Mouse (Mus musculus): Measurements from ENCODE around the gene Wdr95. TPM values are rescaled to one million over a fixed set of nuclear protein-coding genes. Genes with fewer than 3 reads are reported as not detected.

The Wdr95 gene
- 0.19 and 0.46 TPM in 2 replicates for polyA plus RNA-seq (2015; fragmentation: Nextera tagmentation; extraction: Ambion mirVana)

- ATAC-seq (ENCODE audit: insufficient number of reproducible peaks, low FRiP score, low TSS enrichment, low read depth), result no peak
- H3K4me1 ChIP-seq, result peaks cover 30% of the 10 kb centered on the region
- peak within 1 kb of the TSS; percentile 2; the same call in 1 of the 2 replicates for H3K4me3 ChIP-seq
- H3K36me3 ChIP-seq, result no peaks in the 10 kb centered on the region
- no peak within 1 kb of the TSS for H3K9ac ChIP-seq
- 21% methylated on average over 29 of the region's 29 CpGs for WGBS
- no peaks in the 10 kb centered on the region for H3K27me3 ChIP-seq
- H3K27ac ChIP-seq, result no peak within 1 kb of the TSS; the same call in 1 of the 2 replicates
- H3K9me3 ChIP-seq, result no peaks in the 10 kb centered on the region
- peak within 1 kb of the TSS; percentile 24 for H3K4me2 ChIP-seq
These were observed at the start of gene Wdr95 for GRCm38 (mm10) chr5:149527999-149528729. Wdr95 (plus strand) TSS chr5:149528679.

- H3K27ac ChIP-seq, result no peak overlapping the region
- ATAC-seq (ENCODE audit: insufficient number of reproducible peaks, low FRiP score, low TSS enrichment, low read depth), result no peak
- no peak overlapping the region for H3K9ac ChIP-seq
- no peaks in the 10 kb centered on the region for H3K9me3 ChIP-seq
- H3K27me3 ChIP-seq, result no peaks in the 10 kb centered on the region
- WGBS, result 78% methylated on average over 7 of the region's 7 CpGs
- H3K4me1 ChIP-seq, result no peaks in the 10 kb centered on the region
- no peak overlapping the region for H3K4me2 ChIP-seq
- no peaks in the 10 kb centered on the region for H3K36me3 ChIP-seq
- H3K4me3 ChIP-seq, result no peak overlapping the region
These were observed 46.6 kb upstream of the Wdr95 start for GRCm38 (mm10) chr5:149481920-149482319.

GRCm38 (mm10) chr5:149483321-149484052 lies 45.0 kb upstream of the Wdr95 start:
- H3K27ac ChIP-seq, result no peak overlapping the region
- WGBS, result 64% methylated on average over 12 of the region's 12 CpGs
- H3K36me3 ChIP-seq, result no peaks in the 10 kb centered on the region
- no peak for ATAC-seq (ENCODE audit: insufficient number of reproducible peaks, low FRiP score, low TSS enrichment, low read depth)
- no peaks in the 10 kb centered on the region for H3K9me3 ChIP-seq
- H3K27me3 ChIP-seq, result 0 out of 2 replicates have a peak, but pooled peaks cover 4% of the 10 kb centered on the region
- no peak overlapping the region for H3K4me3 ChIP-seq
- H3K9ac ChIP-seq, result no peak overlapping the region
- no peak overlapping the region for H3K4me2 ChIP-seq
- peaks cover 4% of the 10 kb centered on the region for H3K4me1 ChIP-seq

- WGBS, result 84% methylated on average over 12 of the region's 12 CpGs
- Histone ChIP-seq H3K4me2 (no peak overlapping the region), H3K27me3 (0 out of 2 replicates have a peak, but pooled peaks cover 4% of the 10 kb centered on the region), H3K9ac (no peak overlapping the region), H3K36me3 (no peaks in the 10 kb centered on the region), H3K9me3 (no peaks in the 10 kb centered on the region), H3K4me3 (no peak overlapping the region), H3K4me1 (peaks cover 9% of the 10 kb centered on the region), H3K27ac (no peak overlapping the region)
- ATAC-seq (ENCODE audit: insufficient number of reproducible peaks, low FRiP score, low TSS enrichment, low read depth), result no peak
These were observed 44.2 kb upstream of the Wdr95 start for GRCm38 (mm10) chr5:149484270-149484669.

GRCm38 (mm10) chr5:149485447-149485846 lies 43.0 kb upstream of the Wdr95 start:
- ATAC-seq (ENCODE audit: insufficient number of reproducible peaks, low FRiP score, low TSS enrichment, low read depth), result no peak
- WGBS, result 83% methylated on average over 6 of the region's 6 CpGs
- 0 out of 2 replicates have a peak, but pooled peaks cover 4% of the 10 kb centered on the region for H3K27me3 ChIP-seq
- H3K9ac ChIP-seq, result no peak overlapping the region
- H3K9me3 ChIP-seq, result no peaks in the 10 kb centered on the region
- no peak overlapping the region for H3K4me2 ChIP-seq
- H3K4me3 ChIP-seq, result no peak overlapping the region
- H3K36me3 ChIP-seq, result no peaks in the 10 kb centered on the region
- H3K27ac ChIP-seq, result no peak overlapping the region
- H3K4me1 ChIP-seq, result peaks cover 10% of the 10 kb centered on the region

- Histone ChIP-seq H3K9ac (no peak overlapping the region), H3K4me2 (no peak overlapping the region), H3K4me1 (peaks cover 15% of the 10 kb centered on the region), H3K4me3 (no peak overlapping the region), H3K27ac (no peak overlapping the region), H3K9me3 (no peaks in the 10 kb centered on the region), H3K36me3 (no peaks in the 10 kb centered on the region), H3K27me3 (0 out of 2 replicates have a peak, but pooled peaks cover 4% of the 10 kb centered on the region)
- WGBS, result 33% methylated on average over 11 of the region's 11 CpGs
- no peak for ATAC-seq (ENCODE audit: insufficient number of reproducible peaks, low FRiP score, low TSS enrichment, low read depth)
These were observed 40.0 kb upstream of the Wdr95 start for GRCm38 (mm10) chr5:149488360-149489021.

GRCm38 (mm10) chr5:149489136-149489535 lies 39.3 kb upstream of the Wdr95 start:
- WGBS, result 56% methylated on average over 11 of the region's 11 CpGs
- H3K4me1 ChIP-seq, result peaks cover 15% of the 10 kb centered on the region
- no peak overlapping the region for H3K27ac ChIP-seq
- H3K4me3 ChIP-seq, result no peak overlapping the region
- 0 out of 2 replicates have a peak overlapping the region, but pooled peaks have one; percentile 22 for H3K4me2 ChIP-seq
- no peaks in the 10 kb centered on the region for H3K9me3 ChIP-seq
- H3K27me3 ChIP-seq, result 0 out of 2 replicates have a peak, but pooled peaks cover 4% of the 10 kb centered on the region
- ATAC-seq (ENCODE audit: insufficient number of reproducible peaks, low FRiP score, low TSS enrichment, low read depth), result no peak
- no peak overlapping the region for H3K9ac ChIP-seq
- H3K36me3 ChIP-seq, result no peaks in the 10 kb centered on the region

- WGBS, result 62% methylated on average over 15 of the region's 15 CpGs
- Histone ChIP-seq H3K9me3 (no peaks in the 10 kb centered on the region), H3K4me2 (no peak overlapping the region), H3K36me3 (no peaks in the 10 kb centered on the region), H3K4me3 (no peak overlapping the region), H3K27me3 (0 out of 2 replicates have a peak, but pooled peaks cover 4% of the 10 kb centered on the region), H3K9ac (no peak overlapping the region), H3K27ac (no peak overlapping the region), H3K4me1 (peaks cover 15% of the 10 kb centered on the region)
- ATAC-seq (ENCODE audit: insufficient number of reproducible peaks, low FRiP score, low TSS enrichment, low read depth), result no peak
These were observed 38.2 kb upstream of the Wdr95 start for GRCm38 (mm10) chr5:149490275-149490674.

GRCm38 (mm10) chr5:149495655-149496054 lies 32.8 kb upstream of the Wdr95 start:
- Histone ChIP-seq H3K4me1 (0 out of 2 replicates have a peak, but pooled peaks cover 4% of the 10 kb centered on the region), H3K27me3 (no peaks in the 10 kb centered on the region), H3K4me3 (no peak overlapping the region), H3K27ac (no peak overlapping the region), H3K9me3 (no peaks in the 10 kb centered on the region), H3K9ac (no peak overlapping the region), H3K4me2 (no peak overlapping the region), H3K36me3 (no peaks in the 10 kb centered on the region)
- ATAC-seq (ENCODE audit: insufficient number of reproducible peaks, low FRiP score, low TSS enrichment, low read depth), result no peak
- 28% methylated on average over 6 of the region's 6 CpGs for WGBS

GRCm38 (mm10) chr5:149496401-149497066 lies 31.9 kb upstream of the Wdr95 start:
- WGBS, result 63% methylated on average over 12 of the region's 12 CpGs
- no peak overlapping the region for H3K9ac ChIP-seq
- H3K9me3 ChIP-seq, result no peaks in the 10 kb centered on the region

GRCm38 (mm10) chr5:149499936-149500335 lies 28.5 kb upstream of the Wdr95 start:
- H3K27ac ChIP-seq, result no peak overlapping the region
- no peak for ATAC-seq (ENCODE audit: insufficient number of reproducible peaks, low FRiP score, low TSS enrichment, low read depth)
- H3K9me3 ChIP-seq, result no peaks in the 10 kb centered on the region
- H3K36me3 ChIP-seq, result no peaks in the 10 kb centered on the region
- no peaks in the 10 kb centered on the region for H3K4me1 ChIP-seq
- no peaks in the 10 kb centered on the region for H3K27me3 ChIP-seq
- 42% methylated on average over 4 of the region's 4 CpGs for WGBS
- no peak overlapping the region for H3K9ac ChIP-seq
- H3K4me3 ChIP-seq, result no peak overlapping the region
- no peak overlapping the region for H3K4me2 ChIP-seq

More at GRCm38 (mm10) chr5:149496401-149497066, 31.9 kb upstream of the Wdr95 start:
- no peak overlapping the region for H3K4me3 ChIP-seq
- no peak overlapping the region for H3K4me2 ChIP-seq
- H3K4me1 ChIP-seq, result 0 out of 2 replicates have a peak, but pooled peaks cover 4% of the 10 kb centered on the region
- no peak overlapping the region for H3K27ac ChIP-seq
- no peaks in the 10 kb centered on the region for H3K27me3 ChIP-seq
- no peak for ATAC-seq (ENCODE audit: insufficient number of reproducible peaks, low FRiP score, low TSS enrichment, low read depth)
- no peaks in the 10 kb centered on the region for H3K36me3 ChIP-seq

Measured in limb, embryonic 15.5 days (tissue).